Mouse (Mus musculus) forebrain, postnatal 0 days (tissue): ENCODE data around the gene Frmd4a. TPM values are rescaled to one million over a fixed set of nuclear protein-coding genes. Genes with fewer than 3 reads are reported as not detected.
A peak's percentile ranks its signal among the peaks of the same experiment; 100 is the strongest.

Source experiments
- ATAC-seq: fragments of 200-750 bp; cut with Nextera tagmentation; 2 replicates; pipeline ENCODE4 v1.8.0; 2017; ENCODE audit warnings: mild to moderate bottlenecking, moderate library complexity
- DNase-seq: peaks from one replicate; pipeline ENCODE4 v3.0.0-alpha.2; 2015
- H3K27ac ChIP-seq: fragments of 300-500 bp; sonication (generic); 2 replicates; pipeline ENCODE4 v1.5.1; 2014; ENCODE audit warnings: low read depth, mild to moderate bottlenecking, antibody characterized with exemption, low read length, moderate library complexity, mixed read lengths
- H3K27me3 ChIP-seq: fragments of 300-500 bp; sonication (generic); 2 replicates; pipeline ENCODE4 v1.6.1; 2014; ENCODE audit warnings: mild to moderate bottlenecking, low read length, mixed read lengths; ENCODE audit not compliant: insufficient read depth
- H3K36me3 ChIP-seq: fragments of 300-500 bp; sonication (generic); 2 replicates; pipeline ENCODE4 v1.6.1; 2014; ENCODE audit warnings: mild to moderate bottlenecking, moderate library complexity; ENCODE audit not compliant: insufficient read depth
- H3K4me1 ChIP-seq: fragments of 300-500 bp; sonication (generic); 2 replicates; pipeline ENCODE4 v1.6.1; 2014; ENCODE audit warnings: antibody characterized with exemption; ENCODE audit not compliant: insufficient read depth
- H3K4me2 ChIP-seq: fragments of 300-500 bp; sonication (generic); 2 replicates; pipeline ENCODE4 v1.6.1; 2014; ENCODE audit warnings: low read depth, mild to moderate bottlenecking, moderate library complexity
- H3K4me3 ChIP-seq: fragments of 300-500 bp; sonication (generic); 2 replicates; pipeline ENCODE4 v1.5.1; 2014; ENCODE audit warnings: low read depth, low read length, mixed read lengths
- H3K9ac ChIP-seq: fragments of 300-500 bp; sonication (generic); 2 replicates; pipeline ENCODE4 v1.6.1; 2014; ENCODE audit warnings: mild to moderate bottlenecking
- H3K9me3 ChIP-seq: fragments of 300-500 bp; sonication (generic); 2 replicates; pipeline ENCODE4 v1.6.1; 2016; ENCODE audit warnings: low read length
- CTCF ChIP-seq: sonication (generic); IDR thresholded peaks from 2 replicates; pipeline ENCODE4 v1.5.1; 2016; ENCODE audit warnings: antibody characterized with exemption, control low read depth, low read depth
- WGBS: fragments of 180-500 bp; shearing (Covaris S2); extraction: QIAGEN DNeasy Blood & Tissue Kit; methylation state at CpG from one replicate; pipeline ENCODE4 v1.1.7; 2014; 5-methylcytosine and 5-hydroxymethylcytosine counted together
- polyA plus RNA-seq: library from polyadenylated mRNA; unstranded; fragments of >200 nt; fragmentation: Nextera tagmentation; extraction: Ambion mirVana; gene quantifications from 2 replicates; pipeline ENCODE4 v1.2.1, GENCODE M21; 2015
- total RNA-seq: library from RNA; depleted of rRNA; stranded (reverse); fragments of >200 nt; gene quantifications from 2 replicates; pipeline ENCODE4 v1.2.3, GENCODE M21; 2014

Gene Frmd4a
- total and polyA plus RNA-seq, 2 experiments from 2014 or later = 43.8 to 74.5 TPM

DNA sequence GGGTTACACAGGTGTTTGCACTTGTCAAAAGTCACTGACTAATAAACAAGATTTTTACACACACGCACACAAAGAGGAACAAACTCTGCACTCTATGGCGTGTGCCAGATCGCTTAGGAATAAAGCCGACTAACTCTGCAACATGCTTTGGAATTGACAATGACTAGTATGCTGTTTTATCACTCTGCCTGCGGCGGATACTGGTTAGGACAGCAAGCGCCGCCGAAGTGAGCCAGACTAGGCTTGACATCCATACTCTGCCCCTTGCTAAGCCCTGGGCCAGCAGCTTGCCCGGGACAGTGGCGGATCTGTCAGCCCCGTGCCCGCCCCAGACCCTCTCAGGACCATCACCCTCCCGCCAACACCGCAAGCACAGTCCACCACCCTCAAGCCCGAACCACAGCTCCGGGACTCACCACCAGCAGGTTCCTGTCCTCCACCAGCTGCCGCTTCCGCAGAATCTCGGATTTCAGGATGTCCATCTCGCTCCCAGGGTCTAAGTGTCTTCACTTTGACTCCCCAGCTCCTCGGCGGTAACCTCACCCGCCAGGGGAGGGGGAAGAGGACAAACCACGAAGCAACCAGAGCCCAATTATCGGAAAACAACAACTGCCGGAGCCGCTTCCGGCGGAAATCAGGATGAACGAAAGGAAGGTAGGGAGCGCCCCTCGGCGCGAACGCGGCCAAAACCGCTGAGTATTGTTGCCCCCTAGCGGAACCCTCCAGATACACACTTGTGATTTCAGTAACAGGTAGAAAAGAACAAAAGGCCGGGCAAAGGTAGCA, 634.2 kb downstream of the Frmd4a start, which contains the start of gene Prpf18:
Prpf18 (minus strand) TSS at position 614 of the 786 bp plus-strand sequence.
- 2% methylated on average over 40 of the region's 40 CpGs for WGBS

DNA sequence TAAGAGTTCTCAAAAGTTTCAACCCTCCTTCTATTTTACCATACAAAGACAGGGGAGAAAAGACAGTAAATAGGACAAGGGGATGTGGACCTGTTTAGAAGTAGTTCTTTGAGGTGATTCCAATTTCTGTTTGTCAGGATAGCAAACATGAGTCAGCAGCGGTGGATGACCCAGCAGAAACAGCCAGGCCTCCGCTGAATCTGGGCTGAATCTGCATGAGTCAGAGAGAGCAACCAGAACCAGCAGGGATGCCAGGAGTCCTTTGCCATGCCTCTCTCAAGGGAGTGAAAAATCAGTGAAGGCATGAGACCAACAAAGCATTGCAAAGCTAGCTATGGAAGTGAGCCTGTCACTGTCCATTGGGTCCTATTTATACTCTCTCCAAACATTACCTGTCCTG, 643.2 kb downstream of the Frmd4a start:
- WGBS = 86% methylated on average over 2 of the region's 2 CpGs
- no peak overlapping the region for H3K27ac ChIP-seq
- H3K4me2 ChIP-seq = no peak overlapping the region

More for the DNA sequence above, 634.2 kb downstream of the Frmd4a start, which contains the start of gene Prpf18:
- TF ChIP-seq CTCF = peak; percentile 87
- Histone ChIP-seq H3K4me1 (peaks cover 5% of the 10 kb centered on the region; the same call in 1 of the 2 replicates), H3K27me3 (no peaks in the 10 kb centered on the region), H3K9me3 (no peaks in the 10 kb centered on the region), H3K36me3 (no peaks in the 10 kb centered on the region), H3K27ac (peak within 1 kb of the TSS; percentile 76), H3K4me2 (peak within 1 kb of the TSS; percentile 59), H3K4me3 (peak within 1 kb of the TSS; percentile 94), H3K9ac (peak within 1 kb of the TSS; percentile 82)
- ATAC-seq (peak; percentile 96), DNase-seq (peak; percentile 94)

More for the DNA sequence above, 643.2 kb downstream of the Frmd4a start:
- Histone ChIP-seq H3K36me3 (no peaks in the 10 kb centered on the region), H3K9me3 (no peaks in the 10 kb centered on the region), H3K4me1 (no peaks in the 10 kb centered on the region), H3K4me3 (no peak overlapping the region), H3K9ac (no peak overlapping the region), H3K27me3 (no peaks in the 10 kb centered on the region)
- TF ChIP-seq CTCF = no peak
- DNase-seq (no peak), ATAC-seq (no peak)
